Mouse (Mus musculus): ENCODE measurements around the gene Cdc20b. TPM values are rescaled to one million over a fixed set of nuclear protein-coding genes. Genes with fewer than 3 reads are reported as not detected.

Gene Cdc20b
- total and polyA plus RNA-seq, 3 experiments = not detected

DNA sequence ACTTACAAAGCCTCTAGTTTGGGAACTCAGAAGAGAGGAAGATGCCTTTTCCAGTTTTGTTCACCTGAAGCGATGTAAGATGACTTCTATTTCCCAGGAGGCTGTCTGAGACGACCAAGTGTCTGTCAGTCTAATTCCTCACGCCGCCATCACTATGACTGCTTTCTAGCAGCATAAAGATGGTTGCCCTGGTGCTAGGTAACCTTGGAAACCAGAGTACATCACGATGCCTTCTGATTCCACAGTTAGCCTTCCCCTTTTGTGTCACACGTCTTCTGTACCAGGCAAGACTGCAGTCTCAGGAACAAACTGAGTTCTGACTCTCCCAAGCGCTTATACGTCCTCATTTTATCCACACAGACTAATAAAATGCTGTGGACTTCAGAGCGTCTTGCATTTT is 44.1 kb downstream of the Cdc20b start:
- H3K9ac ChIP-seq (ENCODE audit: control insufficient read depth, low read depth, low read length, poor library complexity, severe bottlenecking) = no peak overlapping the region
- H3K27ac ChIP-seq (ENCODE audit: control insufficient read depth, low read depth, low read length) = no peak overlapping the region
- TF ChIP-seq MEF2A (IDR thresholded peaks at IDR 0.05; ENCODE audit: extremely low read depth, insufficient replicate concordance, low read depth, low read length, poor library complexity, severe bottlenecking) = no peak
- TF ChIP-seq NELFE (IDR thresholded peaks at IDR 0.05; ENCODE audit: low read depth, low read length) = no peak
- no peak for TF ChIP-seq NRF1 (IDR thresholded peaks at IDR 0.05; ENCODE audit: insufficient read depth, low read depth, low read length, poor library complexity, severe bottlenecking)
- TF ChIP-seq ELF1 (IDR thresholded peaks at IDR 0.05; ENCODE audit: low read depth, low read length) = no peak
- no peak for TF ChIP-seq POLR2AphosphoS2 (IDR thresholded peaks at IDR 0.05; ENCODE audit: low read length)
- no peak for TF ChIP-seq TAL1 (IDR thresholded peaks at IDR 0.05; ENCODE audit: low read length)
- no peak for TF ChIP-seq ZNF384 (IDR thresholded peaks at IDR 0.05; ENCODE audit: low read depth, low read length)
- H3K36me3 ChIP-seq (ENCODE audit: control insufficient read depth in 1 of 2, insufficient read depth in 2 of 2, low read length in 2 of 2) = peaks cover 0 to under 1% of the 10 kb centered on the region in 2 experiments; a peak in 1 of 4 replicates
- H3K9me3 ChIP-seq (replicated peaks; ENCODE audit: insufficient read depth, low read length) = no peaks in the 10 kb centered on the region
- H3K27me3 ChIP-seq (ENCODE audit: control insufficient read depth in 1 of 2, insufficient read depth in 2 of 2, low read length in 2 of 2) = peaks cover 0 to 1% of the 10 kb centered on the region in 2 experiments; a peak in 3 of 4 replicates
- H3K4me1 ChIP-seq (ENCODE audit: control insufficient read depth in 1 of 2, insufficient read depth in 2 of 2, low read length in 2 of 2) = no peaks in the 10 kb centered on the region
- no peak overlapping the region for H3K4me3 ChIP-seq (ENCODE audit: control insufficient read depth in 1 of 2, insufficient read depth in 1 of 2, low read depth in 2 of 2, low read length in 2 of 2)
- no peak for DNase-seq (ENCODE audit: low read depth, low spot score)
- H3K79me2 ChIP-seq (ENCODE audit: control insufficient read depth, insufficient read depth, low read length, poor library complexity) = no peaks in the 10 kb centered on the region

DNA sequence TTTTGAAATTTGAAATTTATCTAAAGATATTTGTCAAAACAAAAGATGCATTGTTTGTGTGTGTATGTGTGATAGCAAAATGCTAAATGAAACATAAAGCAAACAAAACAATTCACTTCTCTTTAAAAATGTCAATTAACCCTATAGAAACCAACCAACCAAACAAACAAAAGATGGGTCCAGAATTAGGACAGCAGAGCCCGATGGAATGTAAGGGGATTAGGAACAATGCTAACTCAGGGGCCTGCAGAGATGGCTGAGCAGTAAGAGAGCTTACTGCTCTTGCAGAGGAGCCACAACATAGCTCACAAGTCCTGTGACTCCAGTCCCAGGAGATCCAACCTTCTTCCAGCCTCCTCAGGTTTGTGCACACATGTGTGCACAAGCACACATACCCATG is 47.2 kb downstream of the Cdc20b start:
- Histone ChIP-seq H3K36me3 (ENCODE audit: control insufficient read depth in 1 of 2, insufficient read depth in 2 of 2, low read length in 2 of 2) (peaks cover 0 to 8% of the 10 kb centered on the region in 2 experiments; a peak in 2 of 4 replicates), H3K27ac (ENCODE audit: control insufficient read depth, low read depth, low read length) (no peak overlapping the region), H3K4me1 (ENCODE audit: control insufficient read depth in 1 of 2, insufficient read depth in 2 of 2, low read length in 2 of 2) (0 out of 4 replicates have a peak, but pooled peaks cover 0 to 3% of the 10 kb centered on the region in 2 experiments), H3K9me3 (replicated peaks; ENCODE audit: insufficient read depth, low read length) (no peaks in the 10 kb centered on the region), H3K27me3 (ENCODE audit: control insufficient read depth in 1 of 2, insufficient read depth in 2 of 2, low read length in 2 of 2) (no peaks in the 10 kb centered on the region; a peak in 1 of 4 replicates), H3K79me2 (ENCODE audit: control insufficient read depth, insufficient read depth, low read length, poor library complexity) (no peaks in the 10 kb centered on the region), H3K9ac (ENCODE audit: control insufficient read depth, low read depth, low read length, poor library complexity, severe bottlenecking) (no peak overlapping the region), H3K4me3 (ENCODE audit: control insufficient read depth in 1 of 2, insufficient read depth in 1 of 2, low read depth in 2 of 2, low read length in 2 of 2) (no peak overlapping the region)
- DNase-seq (ENCODE audit: low read depth, low spot score) = no peak
- TF ChIP-seq RAD21 (IDR thresholded peaks at IDR 0.05; ENCODE audit: low read depth, low read length) = no peak
- TF ChIP-seq TAL1 (IDR thresholded peaks at IDR 0.05; ENCODE audit: low read length) = no peak
- TF ChIP-seq MYC (IDR thresholded peaks at IDR 0.05; ENCODE audit: low read depth, low read length) = no peak
- TF ChIP-seq CHD2 (IDR thresholded peaks at IDR 0.05; ENCODE audit: low read length) = no peak
- TF ChIP-seq GATA1 (IDR thresholded peaks at IDR 0.05; ENCODE audit: low read depth, low read length) = no peak
- TF ChIP-seq MXI1 (IDR thresholded peaks at IDR 0.05; ENCODE audit: low read depth, low read length) = no peak
- no peak for TF ChIP-seq KAT2A (conservative IDR thresholded peaks at IDR 0.05; ENCODE audit: low read depth, low read length)
- no peak for TF ChIP-seq POLR2AphosphoS2 (IDR thresholded peaks at IDR 0.05; ENCODE audit: low read length)
- TF ChIP-seq SMC3 (IDR thresholded peaks at IDR 0.05; ENCODE audit: low read depth, low read length) = no peak
- TF ChIP-seq HCFC1 (IDR thresholded peaks at IDR 0.05; ENCODE audit: low read depth, low read length) = no peak
- no peak for TF ChIP-seq TBP (IDR thresholded peaks at IDR 0.05; ENCODE audit: low read depth, low read length)
- no peak for TF ChIP-seq ETS1 (IDR thresholded peaks at IDR 0.05; ENCODE audit: low read depth, low read length)
- no peak for TF ChIP-seq CTCF (IDR thresholded peaks at IDR 0.05 in 2 of 3, conservative IDR thresholded peaks at IDR 0.05 in 1 of 3; ENCODE audit: control insufficient read depth in 1 of 3, insufficient read depth in 1 of 3, low read depth in 2 of 3, low read length in 3 of 3, poor library complexity in 1 of 3, severe bottlenecking in 1 of 3)

All from MEL (cell line).